Mouse (Mus musculus) spleen, adult 2 months (tissue): ENCODE results near the gene Hip1r. TPM values are rescaled to one million over a fixed set of nuclear protein-coding genes. Genes with fewer than 3 reads are reported as not detected.
A peak's percentile ranks its signal among the peaks of the same experiment; 100 is the strongest.
"Not testable (repeated sequence)": the region's sequence is repeated elsewhere in the genome, so short reads cannot be mapped to it uniquely, and the experiment has no call there.

ENCODE experiments used
- DNase-seq, 2 experiments: peaks; one replicate each; pipeline versions ENCODE4 v3.0.0 to v3.0.0-alpha.2; 2012 to 2021; ENCODE audit warnings: low spot score in 2 of 2, low read depth in 1 of 2
- H3K27ac ChIP-seq: fragments of 200-500 bp; 2 replicates; pipeline ENCODE4 v1.5.1; 2012; ENCODE audit warnings: low read length, inconsistent platforms; ENCODE audit not compliant: insufficient read depth
- H3K27me3 ChIP-seq: fragments of 200-500 bp; 2 replicates; pipeline ENCODE4 v1.6.1; 2012; ENCODE audit warnings: mild to moderate bottlenecking, moderate library complexity, low read length, inconsistent platforms; ENCODE audit not compliant: control insufficient read depth, insufficient read depth
- H3K36me3 ChIP-seq: fragments of 200-500 bp; 2 replicates; pipeline ENCODE4 v1.6.1; 2012; ENCODE audit warnings: mild to moderate bottlenecking, low read length, inconsistent platforms; ENCODE audit not compliant: control insufficient read depth, insufficient read depth
- H3K4me1 ChIP-seq: fragments of 200-500 bp; 2 replicates; pipeline ENCODE4 v1.6.1; 2011; ENCODE audit warnings: inconsistent platforms; ENCODE audit not compliant: control insufficient read depth, insufficient read depth, insufficient read length
- H3K4me3 ChIP-seq: fragments of 200-500 bp; 2 replicates; pipeline ENCODE4 v1.5.1; 2011; ENCODE audit warnings: mild to moderate bottlenecking, inconsistent platforms; ENCODE audit not compliant: insufficient read depth, insufficient read length; ENCODE audit errors: extremely low read depth
- CTCF ChIP-seq: fragments of 200-500 bp; IDR thresholded peaks from 2 replicates; pipeline ENCODE4 v1.5.1; 2011; ENCODE audit warnings: mild to moderate bottlenecking, inconsistent platforms; ENCODE audit not compliant: insufficient read depth, insufficient read length, insufficient replicate concordance; ENCODE audit errors: extremely low read depth
- POLR2A ChIP-seq: fragments of 200-500 bp; IDR thresholded peaks from 2 replicates; pipeline ENCODE4 v1.6.1; 2011; ENCODE audit warnings: low read depth, low read length, inconsistent platforms
- WGBS: fragments of 180-500 bp; shearing (Covaris S2); methylation state at CpG from one replicate; pipeline ENCODE4 v1.1.7; 2018; 5-methylcytosine and 5-hydroxymethylcytosine counted together
- polyA plus RNA-seq: library from polyadenylated mRNA; depleted of rRNA; stranded (reverse); fragments of >200 nt; gene quantifications from 2 replicates; pipeline ENCODE4 v1.2.3, GENCODE M21; 2012; rRNA removed

Gene Hip1r
- polyA plus RNA-seq, 1 experiment, result 46.3 TPM

GRCm38 (mm10) chr5:124046741-124047401 lies 73.4 kb downstream of the Hip1r start:
- Histone ChIP-seq H3K36me3 (no peaks in the 10 kb centered on the region), H3K4me3 (no peak overlapping the region), H3K27ac (no peak overlapping the region), H3K4me1 (peaks cover 15% of the 10 kb centered on the region; the same call in 1 of the 2 replicates), H3K27me3 (no peaks in the 10 kb centered on the region)
- DNase-seq, result no peak
- TF ChIP-seq POLR2A (no peak), CTCF (no peak)
- 61% methylated on average over 7 of the region's 7 CpGs for WGBS

GRCm38 (mm10) chr5:124049249-124050045 lies 76.0 kb downstream of the Hip1r start:
- DNase-seq, result no peak
- no peak for TF ChIP-seq POLR2A
- no peak for TF ChIP-seq CTCF
- H3K27me3 ChIP-seq, result no peaks in the 10 kb centered on the region
- H3K36me3 ChIP-seq, result no peaks in the 10 kb centered on the region
- H3K27ac ChIP-seq, result peak overlapping the region; percentile 89
- H3K4me1 ChIP-seq, result peaks cover 17% of the 10 kb centered on the region; the same call in 1 of the 2 replicates
- no peak overlapping the region for H3K4me3 ChIP-seq
- 73% methylated on average over 15 of the region's 15 CpGs for WGBS

GRCm38 (mm10) chr5:124050095-124051050 lies 76.9 kb downstream of the Hip1r start:
- DNase-seq, result peak in 1 of 2 experiments; percentile 64
- H3K4me3 ChIP-seq, result no peak overlapping the region; the same call in 1 of the 2 replicates
- TF ChIP-seq CTCF (no peak), POLR2A (no peak; the same call in 1 of the 2 replicates)
- H3K36me3 ChIP-seq, result no peaks in the 10 kb centered on the region
- peaks cover 17% of the 10 kb centered on the region; the same call in 1 of the 2 replicates for H3K4me1 ChIP-seq
- WGBS, result 14% methylated on average over 14 of the region's 14 CpGs
- peak overlapping the region; percentile 89 for H3K27ac ChIP-seq
- H3K27me3 ChIP-seq, result no peaks in the 10 kb centered on the region

- no peak overlapping the region for H3K4me3 ChIP-seq
- H3K36me3 ChIP-seq, result no peaks in the 10 kb centered on the region
- peak overlapping the region; percentile 31 for H3K27ac ChIP-seq
- no peak for DNase-seq
- H3K27me3 ChIP-seq, result no peaks in the 10 kb centered on the region
- 15% methylated on average over 11 of the region's 11 CpGs for WGBS
- TF ChIP-seq POLR2A (no peak), CTCF (no peak)
- H3K4me1 ChIP-seq, result peaks cover 17% of the 10 kb centered on the region; the same call in 1 of the 2 replicates
These were observed 78.6 kb downstream of the Hip1r start for GRCm38 (mm10) chr5:124051899-124052491.

- not testable (repeated sequence) for H3K27ac ChIP-seq
- peaks cover 17% of the 10 kb centered on the region; the same call in 1 of the 2 replicates for H3K4me1 ChIP-seq
These were observed 79.2 kb downstream of the Hip1r start for GRCm38 (mm10) chr5:124052641-124053040.

More at GRCm38 (mm10) chr5:124052641-124053040, 79.2 kb downstream of the Hip1r start:
- H3K27me3 ChIP-seq, H3K4me3 ChIP-seq, H3K36me3 ChIP-seq, DNase-seq: not testable (repeated sequence)
- 85% methylated on average over 7 of the region's 7 CpGs for WGBS

Other genes with a start within 250 kb of the Hip1r start
- gene Rsrc2, start 224.2 kb upstream of the Hip1r start, polyA plus RNA-seq, result 9.0 and 11.3 TPM in 2 replicates
- 1.5 and 2.1 TPM in 2 replicates for gene Kntc1, start 223.9 kb upstream of the Hip1r start, polyA plus RNA-seq
- gene Hcar2, start 108.1 kb upstream of the Hip1r start, polyA plus RNA-seq, result 7.2 and 9.7 TPM in 2 replicates
- 0.95 and 1.3 TPM in 2 replicates for gene Hcar1, start 93.6 kb upstream of the Hip1r start, polyA plus RNA-seq
- 9.6 and 14.1 TPM in 2 replicates for gene Denr, start 66.5 kb upstream of the Hip1r start, polyA plus RNA-seq
- gene Gm43518, start 46.2 kb upstream of the Hip1r start, polyA plus RNA-seq, result 0.41 and 0.50 TPM in 2 replicates
- gene Ccdc62, start 42.9 kb upstream of the Hip1r start, polyA plus RNA-seq, result 1.1 and 1.3 TPM in 2 replicates
- 58.1 and 72.8 TPM in 2 replicates for gene Vps37b, start 58.6 kb downstream of the Hip1r start, polyA plus RNA-seq
- 7.0 and 7.8 TPM in 2 replicates for gene Abcb9, start 122.2 kb downstream of the Hip1r start, polyA plus RNA-seq
- 35.5 and 52.0 TPM in 2 replicates for gene Ogfod2, start 138.7 kb downstream of the Hip1r start, polyA plus RNA-seq
- 28.2 and 36.0 TPM in 2 replicates for gene Arl6ip4, start 142.5 kb downstream of the Hip1r start, polyA plus RNA-seq